Mouse (Mus musculus) neural tube, embryonic 11.5 days (tissue): ENCODE data around the gene Etnk1. TPM values are rescaled to one million over a fixed set of nuclear protein-coding genes. Genes with fewer than 3 reads are reported as not detected.

ENCODE experiments used
- ATAC-seq: fragments of 200-750 bp; cut with Nextera tagmentation; 2 replicates; pipeline ENCODE4 v1.8.0; 2017; ENCODE audit warnings: moderate number of reproducible peaks, mild to moderate bottlenecking, moderate TSS enrichment, moderate library complexity; ENCODE audit not compliant: insufficient read depth, low FRiP score, low TSS enrichment
- DNase-seq: peaks from one replicate; pipeline ENCODE4 v3.0.0-alpha.2; 2015; ENCODE audit warnings: low spot score
- H3K27ac ChIP-seq: fragments of 300-500 bp; sonication (generic); 2 replicates; pipeline ENCODE4 v1.5.1; 2014; ENCODE audit warnings: low read depth, mild to moderate bottlenecking, low read length
- H3K27me3 ChIP-seq: fragments of 300-500 bp; sonication (generic); 2 replicates; pipeline ENCODE4 v1.6.1; 2014; ENCODE audit warnings: mild to moderate bottlenecking, low read length, mixed read lengths; ENCODE audit not compliant: control insufficient read depth, insufficient read depth
- H3K36me3 ChIP-seq: fragments of 300-500 bp; sonication (generic); 2 replicates; pipeline ENCODE4 v1.6.1; 2014; ENCODE audit warnings: mild to moderate bottlenecking, low read length, moderate library complexity, mixed read lengths; ENCODE audit not compliant: control insufficient read depth, insufficient read depth
- H3K4me1 ChIP-seq: fragments of 300-500 bp; sonication (generic); 2 replicates; pipeline ENCODE4 v1.6.1; 2014; ENCODE audit warnings: low read length, mixed read lengths; ENCODE audit not compliant: control insufficient read depth, insufficient read depth
- H3K4me2 ChIP-seq: fragments of 300-500 bp; sonication (generic); 2 replicates; pipeline ENCODE4 v1.6.1; 2014; ENCODE audit warnings: low read depth, mild to moderate bottlenecking, moderate library complexity
- H3K4me3 ChIP-seq: fragments of 300-500 bp; sonication (generic); 2 replicates; pipeline ENCODE4 v1.5.1; 2014; ENCODE audit warnings: low read depth, low read length
- H3K9ac ChIP-seq: fragments of 300-500 bp; sonication (generic); 2 replicates; pipeline ENCODE4 v1.6.1; 2014; ENCODE audit warnings: mild to moderate bottlenecking, low read length
- H3K9me3 ChIP-seq: fragments of 300-500 bp; sonication (generic); 2 replicates; pipeline ENCODE4 v1.6.1; 2016; ENCODE audit warnings: low read length; ENCODE audit not compliant: control insufficient read depth
- WGBS: fragments of 180-500 bp; shearing (Covaris S2); extraction: QIAGEN DNeasy Blood & Tissue Kit; methylation state at CpG from one replicate; pipeline ENCODE4 v1.1.7; 2014; 5-methylcytosine and 5-hydroxymethylcytosine counted together
- polyA plus RNA-seq: library from polyadenylated mRNA; unstranded; fragments of >200 nt; fragmentation: Nextera tagmentation; extraction: Ambion mirVana; gene quantifications from 2 replicates; pipeline ENCODE4 v1.2.1, GENCODE M21; 2014

The Etnk1 gene
- polyA plus RNA-seq, 1 experiment from 2014 or later, result 35.0 TPM

DNA sequence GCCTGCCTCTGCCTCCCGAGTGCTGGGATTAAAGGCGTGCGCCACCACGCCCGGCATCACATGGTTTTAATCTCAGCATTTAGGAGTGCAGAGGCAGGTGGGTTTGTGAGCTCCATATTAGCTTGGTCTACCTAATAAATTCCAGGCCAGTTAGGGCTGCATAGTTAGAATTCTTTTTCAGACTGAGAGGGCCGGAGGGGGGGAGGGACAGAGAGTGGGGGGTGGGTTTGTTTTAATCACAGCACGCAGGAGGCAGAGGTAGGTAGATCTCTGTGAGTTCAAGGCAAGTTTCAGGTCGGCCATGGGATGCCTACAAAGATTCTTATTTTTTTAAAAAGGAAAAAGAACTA lies 2.1 kb upstream of the Etnk1 start:
- H3K9ac ChIP-seq, result no peak overlapping the region
- no peak for DNase-seq

DNA sequence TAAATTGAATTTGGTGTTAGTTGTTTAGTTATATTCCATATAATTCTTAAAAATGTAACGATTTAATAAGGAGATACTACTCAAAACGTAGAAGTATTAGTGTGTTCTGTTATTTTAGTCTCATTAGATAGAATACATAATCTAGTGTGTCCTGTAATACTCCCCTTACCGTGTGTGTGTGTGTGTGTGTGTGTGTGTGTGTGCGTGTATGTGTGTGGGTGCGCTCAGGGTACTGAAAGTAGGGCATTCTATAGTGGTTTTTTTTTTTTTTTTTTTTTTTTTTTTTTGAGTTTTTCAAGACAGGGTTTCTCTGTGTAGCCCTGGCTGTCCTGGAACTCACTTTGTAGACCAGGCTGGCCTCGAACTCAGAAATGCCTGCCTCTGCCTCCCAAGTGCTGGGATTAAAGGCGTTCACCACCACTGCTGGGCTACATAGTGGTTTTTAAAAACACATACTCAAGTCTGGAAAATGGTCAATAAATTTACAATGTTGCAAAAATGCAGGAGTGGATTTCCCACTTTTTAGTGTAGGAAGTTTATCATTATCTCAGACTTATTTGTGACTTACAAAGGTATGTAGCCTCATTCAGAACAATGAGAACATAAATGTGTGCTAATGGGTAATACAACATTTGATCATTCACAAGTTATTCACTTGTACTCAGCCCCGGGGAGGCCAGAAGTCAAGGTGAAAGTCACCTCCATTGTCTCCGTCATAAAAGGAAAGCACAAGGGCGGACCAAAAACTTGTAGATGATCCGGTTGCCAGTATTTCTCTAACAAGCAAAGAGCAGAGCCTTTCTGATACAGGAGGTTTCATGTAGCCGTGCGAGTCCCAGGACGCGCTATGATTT lies 1.4 kb upstream of the Etnk1 start:
- ATAC-seq (no peak), DNase-seq (no peak)
- Histone ChIP-seq H3K9me3 (no peaks in the 10 kb centered on the region), H3K4me3 (no peak overlapping the region), H3K4me1 (peaks cover 3% of the 10 kb centered on the region; the same call in 1 of the 2 replicates), H3K27ac (no peak overlapping the region), H3K27me3 (no peaks in the 10 kb centered on the region), H3K36me3 (no peaks in the 10 kb centered on the region), H3K9ac (no peak overlapping the region), H3K4me2 (peak overlapping the region; percentile 76)
- WGBS, result 58% methylated on average over 15 of the region's 15 CpGs

More for the DNA sequence above, 2.1 kb upstream of the Etnk1 start:
- no peak overlapping the region for H3K4me2 ChIP-seq
- H3K4me1 ChIP-seq, result no peaks in the 10 kb centered on the region; the same call in 1 of the 2 replicates
- no peaks in the 10 kb centered on the region for H3K36me3 ChIP-seq
- ATAC-seq, result no peak
- WGBS, result 80% methylated on average over 8 of the region's 8 CpGs
- H3K27ac ChIP-seq, result no peak overlapping the region
- no peak overlapping the region for H3K4me3 ChIP-seq
- H3K27me3 ChIP-seq, result no peaks in the 10 kb centered on the region
- H3K9me3 ChIP-seq, result no peaks in the 10 kb centered on the region

DNA sequence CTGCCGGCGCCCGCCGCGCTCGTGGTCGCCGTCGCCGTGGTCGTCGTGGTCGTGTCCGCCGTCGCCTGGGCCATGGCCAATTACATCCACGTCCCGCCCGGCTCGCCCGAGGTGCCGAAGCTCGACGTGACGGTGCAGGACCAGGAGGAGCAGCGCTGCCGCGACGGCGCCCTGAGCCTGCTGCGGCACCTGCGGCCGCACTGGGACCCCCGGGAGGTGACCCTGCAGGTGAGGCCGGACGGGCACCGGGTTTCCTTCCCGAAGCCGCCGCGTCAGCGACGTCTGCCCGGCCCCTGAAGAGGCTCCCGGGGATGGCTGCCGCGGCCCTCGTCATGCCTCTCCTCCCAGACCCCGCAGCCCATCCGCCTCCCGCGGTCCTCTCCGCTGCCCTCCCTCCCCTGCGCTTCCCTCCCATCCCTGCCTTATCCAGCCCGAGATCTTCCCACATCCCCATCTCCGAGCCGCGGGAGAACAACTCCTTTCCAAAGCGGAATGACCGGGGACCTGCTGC lies 443 bp downstream of the Etnk1 start:
- Histone ChIP-seq H3K27me3 (no peaks in the 10 kb centered on the region), H3K4me3 (peak overlapping the region; percentile 79), H3K4me2 (peak overlapping the region; percentile 76), H3K36me3 (no peaks in the 10 kb centered on the region), H3K4me1 (peaks cover 3% of the 10 kb centered on the region; the same call in 1 of the 2 replicates), H3K9ac (peak overlapping the region; percentile 84), H3K9me3 (no peaks in the 10 kb centered on the region), H3K27ac (peak overlapping the region; percentile 90)
- DNase-seq (peak; percentile 68), ATAC-seq (peak; percentile 76)
- WGBS, result under 1% methylated on average over 52 of the region's 60 CpGs

DNA sequence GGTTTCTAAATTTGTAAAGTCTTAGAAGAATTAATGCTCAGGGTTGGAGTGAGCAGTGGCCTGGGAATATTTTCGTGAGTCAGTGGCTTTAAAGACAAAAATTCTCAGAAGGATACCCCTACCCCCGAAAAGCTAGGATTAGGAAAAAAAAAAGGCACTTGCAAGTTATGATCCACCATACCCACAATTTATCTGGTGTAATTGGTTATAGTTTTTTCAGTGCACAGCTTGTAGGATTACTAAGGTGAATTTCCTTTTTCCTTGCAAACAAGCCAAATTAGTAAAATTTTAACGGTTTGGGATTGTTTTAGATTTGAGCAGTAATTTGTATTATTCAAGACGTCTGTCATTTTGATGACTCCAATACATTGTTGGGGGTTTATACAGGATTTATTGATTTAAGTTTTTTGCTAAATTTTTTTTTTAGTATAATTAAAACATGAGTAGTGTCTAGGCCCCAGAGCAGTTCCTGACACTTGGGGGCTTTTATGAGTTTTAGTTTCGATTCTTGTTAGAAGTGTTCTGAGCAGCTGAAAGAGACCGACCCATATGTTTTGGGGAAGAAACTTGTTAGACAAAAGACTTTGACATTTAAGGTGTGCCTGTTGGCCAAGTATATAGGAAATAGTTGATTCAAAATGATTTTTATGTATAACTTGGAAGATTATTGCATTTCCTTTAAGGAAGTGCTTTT lies 1.1 kb downstream of the Etnk1 start:
- Histone ChIP-seq H3K4me3 (peak overlapping the region; percentile 79), H3K4me2 (peak overlapping the region; percentile 76), H3K27ac (peak overlapping the region; percentile 90; the same call in 1 of the 2 replicates), H3K27me3 (no peaks in the 10 kb centered on the region), H3K36me3 (no peaks in the 10 kb centered on the region), H3K4me1 (peaks cover 3% of the 10 kb centered on the region; the same call in 1 of the 2 replicates), H3K9ac (peak overlapping the region; percentile 84), H3K9me3 (no peaks in the 10 kb centered on the region)
- DNase-seq, result no peak
- 32% methylated on average over 6 of the region's 6 CpGs for whole genome bisulfite sequencing
- no peak for ATAC-seq

DNA sequence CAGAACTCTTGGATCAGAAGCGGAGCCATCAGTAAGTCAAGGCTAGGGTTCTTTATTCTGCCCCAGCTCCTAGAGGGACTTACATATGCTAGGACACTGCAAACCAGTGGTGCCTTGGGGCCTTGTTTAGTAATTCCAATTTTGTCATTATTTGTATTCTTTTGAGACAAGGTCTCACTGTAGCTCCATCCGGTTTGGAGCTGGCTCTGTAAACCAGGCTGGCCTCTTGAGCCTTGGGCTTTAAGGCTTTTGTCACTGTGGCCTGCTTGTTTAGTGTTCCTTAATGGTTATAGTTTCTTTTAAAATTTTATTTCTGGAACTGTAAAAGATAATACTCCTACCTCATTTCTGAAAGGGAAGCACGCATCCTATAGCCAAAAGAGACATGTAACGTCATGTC lies 2.4 kb downstream of the Etnk1 start:
- Histone ChIP-seq H3K9me3 (no peaks in the 10 kb centered on the region), H3K27me3 (no peaks in the 10 kb centered on the region), H3K27ac (no peak overlapping the region), H3K9ac (no peak overlapping the region), H3K4me3 (no peak overlapping the region), H3K4me2 (no peak overlapping the region), H3K4me1 (peaks cover 3% of the 10 kb centered on the region; the same call in 1 of the 2 replicates), H3K36me3 (no peaks in the 10 kb centered on the region)
- 85% methylated on average over 4 of the region's 4 CpGs for WGBS
- ATAC-seq (no peak), DNase-seq (no peak)

DNA sequence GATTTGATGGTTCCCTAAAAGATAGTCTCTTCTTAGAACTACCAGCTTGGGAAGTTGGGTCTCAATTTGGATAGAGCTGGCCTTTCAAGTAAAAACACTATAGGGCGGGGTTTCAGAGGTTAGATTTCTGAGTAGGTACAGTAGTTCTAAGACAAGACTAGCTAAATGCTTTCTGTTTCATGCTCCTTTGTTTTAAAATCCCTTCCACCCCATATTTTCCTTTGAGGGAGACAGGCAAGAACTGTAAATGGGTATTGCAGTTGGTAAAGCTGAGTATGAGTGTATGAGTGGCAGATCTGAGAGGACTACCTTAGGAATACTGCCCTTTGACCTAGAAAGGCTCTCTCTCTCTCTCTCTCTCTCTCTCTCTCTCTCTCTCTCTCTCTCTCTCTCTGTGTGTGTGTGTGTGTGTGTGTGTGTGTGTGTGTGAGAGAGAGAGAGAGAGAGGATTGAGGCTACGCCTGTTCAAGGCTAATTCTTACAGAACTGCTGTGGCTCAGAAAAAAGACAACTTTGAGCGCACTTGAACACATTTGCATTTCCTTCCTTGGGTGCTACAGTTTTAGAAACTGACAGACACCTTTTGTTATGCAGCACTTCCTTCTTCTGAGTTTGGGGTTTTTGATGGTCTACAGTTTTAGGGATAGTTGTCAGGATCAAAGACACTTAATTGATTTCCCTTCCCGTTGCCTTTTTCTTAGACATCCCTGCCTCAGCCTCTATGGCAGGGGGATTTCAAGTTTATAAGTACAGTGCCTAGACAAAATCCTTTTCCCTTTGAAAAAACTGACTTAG lies 3.3 kb downstream of the Etnk1 start:
- peaks cover 3% of the 10 kb centered on the region; the same call in 1 of the 2 replicates for H3K4me1 ChIP-seq
- H3K4me3 ChIP-seq, result no peak overlapping the region
- DNase-seq, result no peak
- no peak overlapping the region for H3K9ac ChIP-seq
- H3K36me3 ChIP-seq, result no peaks in the 10 kb centered on the region
- ATAC-seq, result no peak
- H3K27me3 ChIP-seq, result no peaks in the 10 kb centered on the region
- no peak overlapping the region for H3K4me2 ChIP-seq
- WGBS, result 78% methylated on average over 4 of the region's 4 CpGs
- H3K27ac ChIP-seq, result no peak overlapping the region
- no peaks in the 10 kb centered on the region for H3K9me3 ChIP-seq

DNA sequence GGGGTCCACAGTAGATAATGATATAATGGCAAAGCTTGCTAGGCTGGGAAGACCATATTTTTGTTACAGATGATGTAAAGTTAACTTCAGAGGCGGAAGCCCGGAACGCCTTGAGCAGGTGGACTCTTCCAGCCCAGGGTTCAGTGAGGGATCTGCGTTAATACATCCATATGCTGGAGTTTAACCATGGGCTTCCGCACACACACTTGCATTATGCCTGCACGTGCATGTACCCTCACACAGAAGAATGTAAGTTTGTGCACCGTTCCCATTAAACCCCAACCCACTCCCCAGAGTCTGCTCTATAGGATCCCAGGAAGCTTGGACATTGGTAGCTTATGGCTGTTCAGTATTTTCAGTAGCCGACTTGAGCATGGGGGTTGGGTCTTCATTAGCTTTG lies 4.0 kb downstream of the Etnk1 start:
- no peak for DNase-seq
- no peak overlapping the region for H3K27ac ChIP-seq
- no peak for ATAC-seq
- H3K4me3 ChIP-seq, result no peak overlapping the region
- no peak overlapping the region for H3K4me2 ChIP-seq
- H3K36me3 ChIP-seq, result no peaks in the 10 kb centered on the region
- H3K4me1 ChIP-seq, result peaks cover 3% of the 10 kb centered on the region; the same call in 1 of the 2 replicates
- H3K27me3 ChIP-seq, result no peaks in the 10 kb centered on the region
- 93% methylated on average over 8 of the region's 8 CpGs for WGBS
- H3K9ac ChIP-seq, result no peak overlapping the region
- H3K9me3 ChIP-seq, result no peaks in the 10 kb centered on the region

DNA sequence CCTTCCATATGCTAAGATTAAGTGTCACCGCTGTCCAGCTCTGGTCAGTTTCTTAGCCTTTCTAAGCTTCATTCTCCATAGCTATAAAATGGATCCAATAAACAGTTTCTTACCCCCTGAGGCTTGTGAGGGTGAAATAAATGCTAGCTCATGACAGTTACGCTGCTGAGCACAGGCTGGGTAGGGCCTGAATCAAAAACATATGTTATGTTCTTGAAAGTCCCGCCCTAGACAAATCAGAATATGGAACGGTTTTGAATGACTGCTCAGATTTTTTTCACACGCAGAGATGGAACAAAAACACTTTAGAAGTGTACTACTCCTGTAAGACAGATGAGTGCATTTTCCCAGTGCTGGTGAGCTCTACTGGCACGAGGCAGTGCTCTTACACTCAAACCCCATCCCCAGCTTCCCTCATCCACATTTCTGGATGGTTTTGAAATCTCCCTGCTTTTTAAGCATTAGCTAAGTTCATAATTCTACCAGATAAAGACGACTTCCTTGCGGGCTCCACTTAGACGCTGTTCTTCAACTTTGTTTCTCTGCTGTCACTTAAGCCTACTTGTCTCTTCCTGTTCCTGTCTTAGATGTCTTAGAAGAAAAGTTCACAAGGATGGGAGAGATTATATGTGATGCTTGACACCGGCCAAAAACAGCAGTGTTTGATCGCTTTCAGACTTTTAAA lies 4.9 kb downstream of the Etnk1 start:
- no peak overlapping the region for H3K4me3 ChIP-seq
- no peaks in the 10 kb centered on the region for H3K36me3 ChIP-seq
- H3K4me2 ChIP-seq, result no peak overlapping the region
- H3K9ac ChIP-seq, result no peak overlapping the region
- ATAC-seq (no peak), DNase-seq (no peak)
- no peaks in the 10 kb centered on the region for H3K27me3 ChIP-seq
- H3K9me3 ChIP-seq, result no peaks in the 10 kb centered on the region
- peaks cover 3% of the 10 kb centered on the region; the same call in 1 of the 2 replicates for H3K4me1 ChIP-seq
- H3K27ac ChIP-seq, result no peak overlapping the region
- 87% methylated on average over 11 of the region's 11 CpGs for WGBS
